Mouse (Mus musculus): ENCODE data around the gene Mgme1.

Gene Mgme1

DNA sequence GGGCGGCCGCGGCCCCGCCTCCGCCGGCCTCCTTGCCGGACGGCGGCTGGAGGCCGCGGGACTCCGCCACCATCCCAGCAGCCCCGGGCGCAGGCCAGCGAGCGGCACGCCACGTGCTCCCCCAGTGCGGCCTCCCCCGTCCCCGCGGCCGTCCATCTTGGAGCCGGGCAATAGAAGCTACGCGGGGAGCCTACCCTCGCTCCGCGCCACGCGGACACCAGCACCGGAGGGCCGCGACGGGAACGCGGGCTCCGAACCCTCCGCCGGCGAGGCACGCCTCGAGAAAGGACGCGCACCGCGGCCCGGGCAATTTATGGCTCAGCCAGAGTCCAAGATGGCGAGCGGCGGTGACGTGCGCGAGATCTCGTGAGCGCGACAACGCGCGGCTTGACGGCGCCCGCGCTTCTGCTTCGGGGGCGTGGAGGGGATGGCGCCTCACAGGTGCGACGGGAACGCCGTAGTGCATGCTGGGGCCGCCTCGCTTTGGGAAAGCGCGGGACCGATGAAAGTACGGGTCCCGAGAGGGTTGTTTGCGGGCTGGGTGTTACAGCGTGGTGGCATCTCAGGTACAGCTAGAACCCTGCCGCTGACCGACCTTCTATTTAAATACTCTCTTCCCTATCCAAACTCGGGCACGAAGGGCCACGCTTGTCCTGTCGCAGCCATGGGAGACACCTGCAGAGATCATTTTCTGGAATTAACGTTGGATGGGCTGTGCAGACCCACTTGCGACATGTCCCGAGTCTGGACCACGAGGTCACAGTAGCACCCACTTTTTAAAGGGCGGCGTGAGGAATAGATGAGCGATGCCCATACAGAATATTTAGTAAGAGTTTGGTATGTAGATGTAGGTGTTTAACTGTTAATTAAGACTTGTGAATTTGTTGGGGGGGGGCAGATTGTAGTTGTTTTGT, at the start of gene Mgme1, which contains the start of gene Snx5:
Gene Mgme1, plus strand, starts transcription at position 157 of the 914 bp plus-strand sequence.
Gene Snx5, minus strand, starts transcription at position 400 of the 914 bp plus-strand sequence.
- CTCF ChIA-PET, result no interaction called here

DNA sequence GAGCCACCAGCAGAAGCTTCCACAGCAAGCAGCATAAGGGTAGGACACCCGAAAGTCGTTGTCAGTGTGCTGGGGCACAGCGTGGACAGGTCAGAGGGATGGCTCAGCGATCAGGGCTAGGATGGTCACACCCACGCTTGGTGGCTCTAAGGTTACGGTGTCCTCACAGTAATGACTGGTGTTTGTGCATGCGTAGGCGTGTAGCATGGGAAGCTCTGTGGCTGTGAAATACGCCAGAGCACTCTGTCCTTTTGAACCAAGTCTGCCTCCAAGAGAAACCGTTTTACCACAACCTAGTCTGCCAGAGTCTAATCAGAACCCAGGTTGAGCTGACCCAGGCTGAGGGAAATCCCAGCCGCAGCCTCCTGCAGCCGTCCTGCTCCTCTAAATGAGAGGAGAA, 46.1 kb upstream of the Mgme1 start:
- CTCF ChIA-PET, result interaction anchor here (0.5 kb wide), 2 partner anchors 42 to 304 kb away, joined by 7 to 9 read pairs; no protein-coding TSS in a partner anchor

DNA sequence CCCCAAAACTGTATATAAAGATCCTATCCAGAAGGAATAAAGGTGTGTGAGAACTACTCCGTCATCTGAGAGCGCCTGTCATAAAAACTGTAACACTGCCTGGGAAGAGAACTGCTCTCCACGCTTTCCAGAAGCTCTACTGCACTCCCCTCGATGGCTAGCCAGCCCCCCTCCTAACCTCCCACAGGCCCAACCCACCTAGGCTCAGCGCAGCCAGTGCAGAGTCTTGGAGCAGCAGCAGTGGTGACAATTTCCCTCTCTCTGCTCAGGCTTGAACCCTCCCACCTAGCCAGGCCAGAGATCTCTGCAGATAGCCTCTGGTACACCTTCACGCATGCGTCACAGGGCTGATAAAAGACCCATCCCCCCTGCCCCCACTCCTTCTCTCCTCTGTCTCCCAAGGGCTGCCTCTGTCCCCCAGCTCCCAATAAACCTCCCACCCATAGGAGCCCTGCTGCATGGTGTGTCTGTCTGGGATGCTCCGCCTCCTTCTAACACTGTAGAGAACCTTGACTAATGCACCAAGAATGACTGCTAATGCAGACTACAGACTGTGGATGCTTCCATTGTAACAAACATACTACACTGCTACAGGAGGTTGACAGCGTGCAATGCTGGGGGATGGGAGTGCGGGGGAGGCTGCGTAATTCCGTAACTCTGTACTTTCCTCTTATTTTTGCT, 43.4 kb upstream of the Mgme1 start:
- CTCF ChIA-PET, result no interaction called here

DNA sequence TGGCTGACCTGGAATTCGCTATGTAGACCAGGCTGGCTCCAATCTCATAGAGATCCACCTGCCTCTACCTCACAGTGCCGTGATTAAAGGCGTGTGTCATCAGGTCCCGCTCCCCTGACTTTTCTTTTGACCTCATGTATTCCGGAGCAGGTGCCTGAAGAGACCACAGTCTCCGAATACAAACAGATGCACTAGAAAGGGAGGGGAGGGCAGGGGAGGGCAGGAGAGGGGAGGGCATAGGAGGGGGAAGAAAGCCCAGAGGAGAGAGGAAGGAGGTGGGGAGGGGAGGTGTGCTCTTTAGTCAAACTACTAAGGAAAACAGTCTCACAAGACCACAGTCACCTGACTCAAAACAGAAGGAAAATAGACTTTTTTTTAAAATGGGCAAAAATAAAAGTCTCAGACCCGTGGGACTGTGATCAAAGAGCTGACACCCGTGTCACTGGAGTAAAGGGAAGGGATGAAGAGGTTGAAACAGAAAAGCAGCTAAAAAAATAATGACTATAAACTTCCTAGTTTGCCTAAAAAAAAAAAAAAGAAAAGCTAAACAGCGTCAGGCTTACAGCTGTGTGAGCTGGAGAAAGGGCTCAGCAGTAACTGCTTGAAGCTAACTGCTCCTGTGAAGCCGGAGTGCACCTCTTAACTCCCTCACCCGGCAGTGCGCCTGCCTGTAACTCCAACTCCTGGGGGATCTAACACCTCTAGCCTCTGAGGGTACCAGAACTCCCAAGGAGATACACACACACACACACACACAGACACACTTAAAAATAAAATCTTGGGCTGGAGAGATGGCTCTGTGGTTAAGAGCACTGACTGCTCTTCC, 41.7 kb upstream of the Mgme1 start:
- CTCF ChIA-PET, result interaction anchor here (0.5 to 1.0 kb wide), 5 partner anchors 10 to 49 kb away, joined by 3 to 6 read pairs (median 3); no protein-coding TSS in a partner anchor

DNA sequence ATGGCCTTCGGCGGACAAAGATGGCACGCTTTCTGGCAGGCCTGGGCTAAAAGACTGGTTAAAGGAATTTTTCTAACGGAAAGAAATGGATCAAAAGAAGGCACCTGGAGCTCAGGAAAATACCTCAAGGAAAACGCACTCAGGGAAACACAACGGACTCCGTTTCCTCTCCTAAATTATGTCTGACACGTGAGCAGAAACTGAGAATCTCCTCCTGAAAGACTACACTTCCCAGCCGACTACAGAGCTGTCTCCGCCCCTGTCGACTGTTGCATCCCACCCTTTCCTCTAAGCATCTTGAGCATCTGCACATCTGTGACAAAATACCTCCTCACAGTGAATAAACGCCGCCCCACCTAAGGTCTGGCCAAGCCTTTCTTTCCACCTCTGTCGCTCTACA, 40.8 kb upstream of the Mgme1 start:
- CTCF ChIA-PET, result no interaction called here

DNA sequence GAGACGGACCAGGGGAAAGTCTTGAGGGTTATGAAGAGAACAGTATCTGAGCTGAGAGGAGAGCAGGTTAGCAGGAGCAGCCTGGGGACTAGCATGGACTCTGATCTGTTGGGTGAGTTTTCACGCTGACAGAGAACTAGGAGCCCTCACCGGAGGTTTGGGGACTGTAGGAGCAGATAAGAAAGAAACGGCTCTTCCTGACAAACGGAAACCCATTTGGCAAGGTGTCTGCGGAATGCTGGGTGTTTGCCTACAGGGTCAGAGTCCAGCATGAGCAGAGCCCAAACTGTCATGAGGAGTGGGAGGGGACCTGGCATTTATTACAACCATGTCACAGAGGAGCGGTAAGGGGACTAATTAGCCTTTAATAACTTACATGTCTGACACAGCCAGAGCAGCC, 40.0 kb upstream of the Mgme1 start:
- CTCF ChIA-PET, result no interaction called here

DNA sequence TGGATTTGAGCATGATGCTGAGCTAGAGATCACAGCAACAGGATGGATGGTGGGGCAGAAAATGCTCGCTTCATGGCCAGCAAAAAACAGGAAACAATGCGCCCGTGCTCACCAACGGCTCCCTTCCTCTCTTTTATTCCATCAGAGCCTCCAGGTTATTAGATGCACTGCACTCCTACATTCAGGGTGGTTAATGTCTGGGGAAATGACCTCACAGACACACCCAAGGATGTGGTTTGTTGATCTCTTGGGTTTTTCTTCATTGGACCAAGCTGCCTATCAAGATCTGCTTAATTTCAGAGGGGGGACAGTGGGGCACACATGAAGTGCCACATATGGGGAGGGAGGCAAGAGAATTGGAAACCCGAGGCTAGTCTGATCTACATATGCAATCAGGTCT, 39.3 kb upstream of the Mgme1 start:
- CTCF ChIA-PET, result no interaction called here

DNA sequence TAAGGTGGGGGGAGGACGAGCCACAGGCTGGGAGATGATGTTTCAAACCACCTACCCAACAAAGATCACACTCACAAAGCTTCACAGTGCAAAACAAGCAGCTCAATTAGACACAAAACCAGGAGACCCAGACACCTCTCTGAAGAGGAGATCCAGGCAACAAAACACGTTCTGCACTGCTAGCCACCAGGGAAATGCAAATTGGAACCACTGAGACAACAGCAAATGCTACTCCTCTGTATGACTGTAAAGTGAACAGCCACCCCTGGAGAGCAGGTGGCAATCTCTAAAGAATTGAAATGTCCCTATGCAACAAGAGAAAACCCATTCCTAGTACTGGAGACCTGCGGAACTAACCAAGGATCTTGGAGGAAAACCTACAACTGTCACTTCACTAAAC, 36.9 kb upstream of the Mgme1 start:
- CTCF ChIA-PET, result interaction anchor here (0.9 kb wide), 1 partner anchor 14 kb away, joined by 3 read pairs; no protein-coding TSS in a partner anchor

DNA sequence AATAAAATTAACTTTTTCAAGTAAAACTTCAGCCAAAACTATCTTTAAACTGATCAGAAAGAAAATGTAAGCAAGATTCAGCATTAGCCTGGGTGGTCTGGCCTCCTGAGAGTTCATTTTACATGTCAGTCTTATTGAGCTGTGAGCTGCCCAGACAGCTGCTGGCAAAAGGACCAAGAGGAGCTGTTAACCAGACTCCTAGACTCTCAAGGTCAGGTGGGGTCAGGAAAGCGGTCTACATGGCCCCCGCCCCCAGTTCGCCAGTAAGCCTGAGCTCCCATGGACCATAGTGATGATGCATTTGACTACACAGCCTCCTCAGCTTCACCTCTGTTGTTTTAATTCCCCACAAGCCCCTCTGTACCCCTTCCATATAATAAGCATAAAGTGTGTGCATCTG, 34.7 kb upstream of the Mgme1 start:
- CTCF ChIA-PET, result interaction anchor here (0.6 to 1.0 kb wide), 2 partner anchors 10 to 16 kb away, joined by 3 read pairs; no protein-coding TSS in a partner anchor

DNA sequence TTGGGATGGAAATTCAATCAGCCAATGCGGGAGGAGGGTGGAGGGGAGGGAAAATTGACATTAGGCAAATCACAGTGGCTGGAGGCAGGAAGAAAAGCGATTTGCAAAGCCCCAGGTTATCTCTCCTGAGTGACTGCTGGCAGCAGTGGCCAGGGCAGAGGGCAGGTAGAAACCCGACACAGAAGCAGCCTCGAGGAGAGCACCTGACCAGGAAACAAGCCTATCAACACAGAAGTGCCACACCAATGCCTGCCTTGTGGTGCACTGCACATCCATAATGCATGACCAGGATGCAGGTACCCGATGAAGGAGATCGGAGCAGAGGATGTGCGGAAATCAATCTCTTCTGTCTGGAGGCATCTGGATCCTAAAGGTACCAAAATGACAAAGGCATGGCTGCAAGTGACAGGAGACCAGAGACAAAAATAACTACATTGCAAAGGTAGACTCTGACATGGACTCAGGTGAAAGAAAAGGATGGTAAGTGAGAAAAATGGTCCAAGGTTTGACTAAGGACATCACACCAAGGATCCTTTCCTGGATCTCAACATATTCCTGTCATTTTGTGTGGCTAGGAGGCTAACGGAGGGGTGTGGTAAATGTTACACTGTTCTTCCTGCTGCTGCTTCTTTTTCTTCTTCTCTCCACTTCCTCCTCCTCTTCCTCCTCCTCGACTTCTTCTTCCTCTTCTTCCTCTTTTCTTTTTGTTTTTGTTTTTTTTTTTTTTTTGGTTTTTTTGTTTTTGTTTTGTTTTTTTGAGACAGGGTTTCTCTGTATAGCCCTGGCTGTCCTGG, 33.5 kb upstream of the Mgme1 start:
- CTCF ChIA-PET, result interaction anchor here (0.7 kb wide), 1 partner anchor 8 kb away, joined by 7 read pairs; no protein-coding TSS in a partner anchor

DNA sequence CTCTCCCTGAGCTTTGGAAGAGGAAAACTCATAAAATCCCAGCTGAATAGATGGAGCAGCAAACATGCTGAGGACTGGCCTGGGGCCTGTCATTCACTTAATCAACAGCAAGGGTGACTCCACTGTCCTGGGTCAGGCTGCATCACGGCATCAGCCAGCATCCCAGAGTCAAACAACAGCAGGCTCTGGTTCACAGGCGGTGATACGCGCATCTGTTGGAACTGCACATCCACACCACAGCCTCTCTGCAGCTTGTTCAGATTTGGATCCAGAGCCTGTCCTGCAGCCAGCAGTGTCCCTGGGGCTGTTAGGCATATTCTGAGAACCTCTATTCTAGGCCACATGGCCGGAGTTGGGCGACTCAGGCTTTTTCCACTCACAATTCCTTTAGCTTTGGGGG, 32.1 kb upstream of the Mgme1 start:
- CTCF ChIA-PET, result interaction anchor here (0.7 kb wide), 1 partner anchor 9 kb away, joined by 6 read pairs; no protein-coding TSS in a partner anchor

DNA sequence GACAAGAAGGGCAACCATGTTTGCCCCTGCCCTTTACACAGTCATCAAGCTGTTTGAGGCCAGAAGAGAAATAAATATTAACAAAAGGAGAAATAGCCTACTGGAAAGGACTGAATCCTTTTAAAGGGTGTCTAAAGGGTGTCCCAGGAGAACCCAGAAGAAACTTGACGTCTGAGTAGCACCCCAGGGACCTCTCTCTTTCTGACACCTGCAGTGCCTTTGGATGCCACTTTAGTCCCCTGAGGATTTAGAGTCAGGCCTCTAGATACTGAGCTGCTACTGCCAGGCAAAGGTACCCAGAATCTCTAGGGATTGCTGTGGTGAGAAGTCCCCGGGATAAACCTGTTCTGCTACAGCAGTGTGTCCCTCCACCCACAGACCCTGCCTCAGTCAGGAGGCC, 31.1 kb upstream of the Mgme1 start:
- CTCF ChIA-PET, result no interaction called here

DNA sequence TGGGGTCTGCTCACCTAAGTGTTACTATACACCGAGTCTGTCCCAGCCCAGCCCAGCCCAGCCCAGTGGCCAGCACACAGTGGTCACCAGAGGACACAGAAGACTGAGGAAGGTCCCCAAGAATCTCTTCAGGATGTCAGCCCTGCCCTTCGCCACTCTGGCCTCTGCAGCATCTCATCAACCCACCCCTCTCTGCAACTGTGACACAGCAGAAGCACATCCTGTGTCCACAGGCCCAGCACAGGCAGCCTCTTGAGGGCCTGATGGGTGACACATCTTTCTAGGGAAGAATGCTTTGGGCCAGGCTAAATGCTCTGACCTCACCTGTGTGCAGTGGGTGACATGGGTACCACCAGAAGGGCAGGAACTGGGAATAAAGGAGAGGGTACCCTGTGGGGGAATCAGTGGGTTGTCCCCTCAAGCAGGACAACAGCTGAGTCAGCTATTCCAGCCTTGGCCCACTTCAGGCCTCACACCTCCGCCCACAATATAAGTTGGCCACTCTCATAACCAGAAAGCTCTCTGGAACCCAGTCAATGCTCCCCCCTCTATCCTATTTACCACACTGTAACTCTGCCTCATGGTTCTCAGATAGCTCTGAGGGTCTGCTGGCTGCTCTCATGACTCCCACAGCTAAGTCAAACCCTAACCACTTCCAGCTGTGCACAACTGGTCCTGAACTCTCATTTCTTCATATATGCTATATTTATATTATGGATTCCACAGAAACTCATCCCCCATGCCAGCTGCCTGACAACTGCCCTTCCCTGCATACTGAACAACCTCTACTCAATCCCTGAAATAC, 30.2 kb upstream of the Mgme1 start:
- CTCF ChIA-PET, result no interaction called here

DNA sequence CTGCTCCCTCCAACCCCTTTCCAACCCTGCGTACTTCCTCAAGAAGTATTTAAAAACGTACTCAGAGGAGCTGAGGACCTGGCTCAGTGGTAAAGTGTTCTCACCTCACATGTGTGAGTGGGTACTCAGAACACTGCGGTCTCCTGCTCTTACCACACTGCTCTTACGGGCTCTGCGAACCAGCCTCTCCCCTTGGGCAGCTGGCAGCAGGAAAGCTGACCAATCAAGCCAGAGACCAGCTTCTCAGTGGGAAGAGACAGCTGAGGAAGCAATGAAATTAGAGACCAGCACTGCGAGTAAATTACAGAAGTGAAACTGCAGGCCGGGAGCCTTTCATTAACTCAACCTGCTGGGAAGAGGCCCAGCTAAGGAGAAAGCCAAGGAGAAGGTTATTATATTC, 25.0 kb upstream of the Mgme1 start:
- CTCF ChIA-PET, result interaction anchor here (0.6 to 0.8 kb wide), 2 partner anchors 8 to 10 kb away, joined by 3 to 7 read pairs; no protein-coding TSS in a partner anchor

DNA sequence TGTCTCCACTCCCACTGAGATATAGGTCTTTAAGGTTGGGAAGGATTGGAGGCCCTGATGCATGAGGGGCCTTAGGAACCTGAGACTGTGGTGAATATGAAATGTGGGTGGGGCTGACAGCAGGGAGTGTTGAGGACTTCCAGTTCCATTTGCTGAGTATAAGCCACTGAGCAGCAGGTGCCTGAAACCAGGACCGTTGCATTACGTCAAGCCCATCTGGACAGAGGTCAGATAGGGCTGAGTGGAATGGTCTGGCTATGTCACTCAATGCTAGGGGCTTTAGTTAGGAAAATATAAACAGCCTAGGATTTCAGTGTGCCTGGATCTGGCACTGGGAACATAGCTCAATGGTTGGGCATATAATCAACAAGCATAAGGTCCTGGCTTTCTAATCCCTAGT, 24.2 kb upstream of the Mgme1 start:
- CTCF ChIA-PET, result interaction anchor here (0.6 to 0.7 kb wide), 2 partner anchors 15 to 31 kb away, joined by 3 to 5 read pairs; no protein-coding TSS in a partner anchor

DNA sequence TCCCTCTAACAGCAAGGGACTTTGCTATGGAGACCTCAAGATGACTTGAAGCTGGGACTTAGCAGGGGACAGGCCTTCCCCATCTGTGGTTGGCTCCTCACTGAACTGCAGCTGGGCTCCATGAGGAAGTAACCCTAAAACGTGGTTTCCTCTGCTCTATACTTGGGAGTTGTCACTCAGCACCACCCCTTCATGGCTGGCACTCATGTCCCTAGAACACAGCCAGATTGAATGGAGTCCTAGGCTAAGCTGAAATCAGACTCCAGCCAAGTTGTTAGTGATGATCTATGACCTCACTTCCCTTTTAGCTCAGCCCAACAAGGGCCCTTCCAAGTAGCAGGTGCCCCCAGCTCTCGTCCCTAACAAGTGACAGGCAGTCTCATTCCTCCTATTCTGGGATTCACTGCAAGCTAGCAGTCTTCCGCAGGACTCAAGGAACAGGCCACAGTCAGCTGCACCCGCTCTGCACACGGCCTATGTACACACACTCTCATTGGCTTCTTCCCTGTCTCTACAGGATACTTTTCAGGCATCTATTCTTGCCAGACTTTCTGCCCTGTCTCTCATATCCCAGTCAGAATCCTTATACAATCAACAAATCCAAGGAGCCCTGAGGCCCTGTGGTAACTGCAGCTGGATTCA, 23.0 kb upstream of the Mgme1 start:
- CTCF ChIA-PET, result interaction anchor here (1.2 kb wide), 1 partner anchor 14 kb away, joined by 3 read pairs; no protein-coding TSS in a partner anchor

DNA sequence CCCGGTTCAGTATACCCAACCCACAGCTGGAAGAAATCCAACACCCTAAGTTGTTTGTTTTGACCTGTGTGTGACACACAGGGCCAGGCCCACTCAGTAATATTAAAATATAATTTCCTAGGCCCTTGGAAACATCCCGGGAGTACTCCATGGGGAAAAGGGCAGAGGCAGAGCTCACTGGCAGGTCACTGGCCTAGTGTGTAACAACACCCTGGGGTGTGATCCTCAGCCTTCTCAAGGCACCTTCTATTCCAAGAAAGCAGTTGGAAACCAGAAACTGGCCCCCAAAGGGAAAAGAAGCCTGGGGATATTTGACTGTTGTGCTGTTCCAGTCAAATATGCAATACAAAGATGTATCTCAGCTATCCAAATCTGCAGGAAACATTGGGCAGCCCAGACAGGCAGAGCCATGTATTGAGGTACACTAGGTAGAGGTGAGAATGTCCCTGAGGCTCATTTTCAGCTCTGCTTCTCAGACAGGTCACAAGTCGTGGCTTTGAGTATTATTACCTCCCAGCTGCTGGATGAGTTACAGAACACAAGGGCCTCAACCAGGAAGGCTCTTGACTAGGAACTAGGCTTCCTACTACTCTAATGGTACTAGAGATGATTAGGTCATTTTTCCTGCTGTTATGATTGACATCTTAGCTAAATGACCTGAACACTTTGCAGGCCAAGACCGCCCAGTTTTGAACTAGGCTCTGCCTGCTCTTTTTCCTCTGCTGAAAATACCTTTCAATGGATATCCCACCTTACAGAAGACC, 21.7 kb upstream of the Mgme1 start:
- CTCF ChIA-PET, result interaction anchor here (0.6 kb wide), 1 partner anchor 34 kb away, joined by 9 read pairs; no protein-coding TSS in a partner anchor

DNA sequence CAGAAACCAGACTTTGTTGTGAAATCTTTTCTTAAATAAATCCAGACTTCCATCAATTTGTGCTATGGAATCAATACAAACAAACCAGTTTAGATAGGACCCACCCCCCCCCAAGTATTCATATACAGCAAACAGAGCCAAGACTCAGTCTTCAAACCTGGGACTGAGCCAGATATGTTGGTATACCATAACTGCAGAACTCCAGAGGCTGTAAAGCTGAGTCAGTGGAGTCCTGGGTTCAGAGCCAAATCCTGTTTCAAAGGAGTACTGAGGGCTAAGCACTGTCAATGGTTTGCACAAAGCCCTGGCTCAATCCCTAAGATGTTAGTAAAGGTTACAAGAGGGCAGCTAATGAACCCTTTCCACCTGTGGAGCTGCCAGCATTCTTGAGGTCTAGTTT, 20.4 kb upstream of the Mgme1 start:
- CTCF ChIA-PET, result interaction anchor here (0.6 kb wide), 1 partner anchor 21 kb away, joined by 3 read pairs; no protein-coding TSS in a partner anchor

All from spleen, embryonic (tissue).